Mouse (Mus musculus) midbrain, embryonic 14.5 days (tissue): Measurements from ENCODE around the gene Atp1a1. TPM values are rescaled to one million over a fixed set of nuclear protein-coding genes. Genes with fewer than 3 reads are reported as not detected.

Source experiments
- ATAC-seq: fragments of 200-750 bp; cut with Nextera tagmentation; 2 replicates; pipeline ENCODE4 v1.8.0; 2017; ENCODE audit warnings: moderate number of reproducible peaks, moderate library complexity; ENCODE audit not compliant: low FRiP score, low TSS enrichment
- DNase-seq: peaks from one replicate; pipeline ENCODE4 v3.0.0-alpha.2; 2015
- H3K27ac ChIP-seq: fragments of 300-500 bp; sonication (generic); replicated peaks from 2 replicates; pipeline ENCODE4 v1.5.1; 2014; ENCODE audit warnings: mild to moderate bottlenecking, low read depth, low read length, moderate library complexity
- H3K27me3 ChIP-seq: fragments of 300-500 bp; sonication (generic); 2 replicates; pipeline ENCODE4 v1.6.1; 2014; ENCODE audit warnings: low read length, control low read depth, mixed read lengths; ENCODE audit not compliant: control insufficient read depth, insufficient read depth
- H3K36me3 ChIP-seq: fragments of 300-500 bp; sonication (generic); 2 replicates; pipeline ENCODE4 v1.6.1; 2014; ENCODE audit warnings: low read length, control low read depth; ENCODE audit not compliant: control insufficient read depth, insufficient read depth
- H3K4me1 ChIP-seq: fragments of 300-500 bp; sonication (generic); 2 replicates; pipeline ENCODE4 v1.6.1; 2014; ENCODE audit warnings: mild to moderate bottlenecking, antibody characterized with exemption, low read length, control low read depth; ENCODE audit not compliant: control insufficient read depth, insufficient read depth
- H3K4me2 ChIP-seq: fragments of 300-500 bp; sonication (generic); 2 replicates; pipeline ENCODE4 v1.6.1; 2014; ENCODE audit warnings: mild to moderate bottlenecking, low read length, moderate library complexity
- H3K4me3 ChIP-seq: fragments of 300-500 bp; sonication (generic); replicated peaks from 2 replicates; pipeline ENCODE4 v1.5.1; 2014; ENCODE audit warnings: low read depth, low read length
- H3K9ac ChIP-seq: fragments of 300-500 bp; sonication (generic); replicated peaks from 2 replicates; pipeline ENCODE4 v1.6.1; 2014; ENCODE audit warnings: mild to moderate bottlenecking, low read length, moderate library complexity
- H3K9me3 ChIP-seq: fragments of 300-500 bp; sonication (generic); 2 replicates; pipeline ENCODE4 v1.6.1; 2016; ENCODE audit warnings: low read length, control low read depth, mixed read lengths; ENCODE audit not compliant: control insufficient read depth
- WGBS: fragments of 180-500 bp; shearing (Covaris S2); extraction: QIAGEN DNeasy Blood & Tissue Kit; methylation state at CpG from one replicate; pipeline ENCODE4 v1.1.7; 2014; 5-methylcytosine and 5-hydroxymethylcytosine counted together
- polyA plus RNA-seq: library from polyadenylated mRNA; unstranded; fragments of >200 nt; fragmentation: Nextera tagmentation; extraction: Ambion mirVana; gene quantifications from 2 replicates; pipeline ENCODE4 v1.2.1, GENCODE M21; 2014

Atp1a1 gene
- polyA plus RNA-seq, 1 experiment from 2014 or later = 80.9 TPM

GRCm38 (mm10) chr3:101599191-101599919, 5.1 kb downstream of the Atp1a1 start:
- Histone ChIP-seq H3K9me3 (no peaks in the 10 kb centered on the region), H3K4me1 (peaks cover 66% of the 10 kb centered on the region), H3K27me3 (no peaks in the 10 kb centered on the region), H3K4me3 (no peak overlapping the region), H3K27ac (0 out of 2 replicates have a peak overlapping the region, but pooled peaks have one; percentile 13), H3K9ac (no peak overlapping the region), H3K36me3 (peaks cover 6% of the 10 kb centered on the region; the same call in 1 of the 2 replicates), H3K4me2 (peak overlapping the region; percentile 62; the same call in 1 of the 2 replicates)
- DNase-seq = no peak
- 67% methylated on average over 8 of the region's 8 CpGs for WGBS
- no peak for ATAC-seq

- Histone ChIP-seq H3K36me3 (peaks cover 16% of the 10 kb centered on the region), H3K4me1 (peaks cover 65% of the 10 kb centered on the region), H3K4me3 (no peak overlapping the region), H3K9me3 (no peaks in the 10 kb centered on the region), H3K9ac (no peak overlapping the region), H3K27me3 (no peaks in the 10 kb centered on the region), H3K4me2 (no peak overlapping the region), H3K27ac (no peak overlapping the region)
- DNase-seq = no peak
- WGBS = 82% methylated on average over 4 of the region's 4 CpGs
- no peak for ATAC-seq
Measured at GRCm38 (mm10) chr3:101598231-101598905, 6.1 kb downstream of the Atp1a1 start.

DNA sequence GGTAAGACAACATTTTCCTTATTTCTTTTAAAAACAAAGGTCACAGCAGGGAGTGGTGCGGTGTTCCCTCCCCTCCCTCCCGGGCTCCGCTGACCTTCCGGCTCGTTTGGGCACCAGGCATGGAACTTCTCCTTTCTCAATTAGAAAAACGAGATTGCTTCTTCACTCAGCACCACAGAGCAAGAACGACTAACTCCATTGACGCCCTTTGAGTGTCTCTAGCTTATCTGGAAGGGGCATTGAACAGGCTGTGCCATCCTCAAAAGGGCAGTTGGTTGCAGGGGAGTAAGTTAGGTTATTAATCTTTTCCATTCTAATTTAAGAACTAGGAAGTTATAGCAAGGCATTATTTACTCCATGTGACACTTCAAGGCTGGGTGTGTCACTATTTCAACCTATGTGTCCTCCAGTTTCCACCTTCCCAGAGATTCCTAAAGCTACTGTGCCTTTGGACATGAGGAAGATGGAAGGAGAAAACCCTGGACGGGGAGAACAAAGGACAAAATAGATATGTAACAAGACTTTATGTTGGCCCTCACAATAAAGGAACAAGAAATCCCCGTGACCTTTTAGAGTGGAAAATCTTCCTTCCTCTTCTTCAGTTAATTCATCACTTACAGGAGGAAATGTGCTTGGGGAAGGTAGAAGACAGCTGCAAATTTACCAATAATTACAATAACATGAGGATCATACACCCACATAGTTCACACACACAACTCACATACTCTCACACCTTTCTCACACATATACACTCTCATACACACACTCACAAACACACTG, 7.0 kb downstream of the Atp1a1 start:
- ATAC-seq (no peak), DNase-seq (no peak)
- Histone ChIP-seq H3K9me3 (no peaks in the 10 kb centered on the region), H3K4me2 (no peak overlapping the region), H3K4me3 (no peak overlapping the region), H3K27me3 (no peaks in the 10 kb centered on the region), H3K27ac (no peak overlapping the region), H3K36me3 (peaks cover 20% of the 10 kb centered on the region), H3K9ac (no peak overlapping the region), H3K4me1 (peaks cover 59% of the 10 kb centered on the region)
- WGBS = 46% methylated on average over 10 of the region's 10 CpGs

- no peak overlapping the region for H3K4me2 ChIP-seq
Measured at GRCm38 (mm10) chr3:101596686-101597085, 7.8 kb downstream of the Atp1a1 start.

DNA sequence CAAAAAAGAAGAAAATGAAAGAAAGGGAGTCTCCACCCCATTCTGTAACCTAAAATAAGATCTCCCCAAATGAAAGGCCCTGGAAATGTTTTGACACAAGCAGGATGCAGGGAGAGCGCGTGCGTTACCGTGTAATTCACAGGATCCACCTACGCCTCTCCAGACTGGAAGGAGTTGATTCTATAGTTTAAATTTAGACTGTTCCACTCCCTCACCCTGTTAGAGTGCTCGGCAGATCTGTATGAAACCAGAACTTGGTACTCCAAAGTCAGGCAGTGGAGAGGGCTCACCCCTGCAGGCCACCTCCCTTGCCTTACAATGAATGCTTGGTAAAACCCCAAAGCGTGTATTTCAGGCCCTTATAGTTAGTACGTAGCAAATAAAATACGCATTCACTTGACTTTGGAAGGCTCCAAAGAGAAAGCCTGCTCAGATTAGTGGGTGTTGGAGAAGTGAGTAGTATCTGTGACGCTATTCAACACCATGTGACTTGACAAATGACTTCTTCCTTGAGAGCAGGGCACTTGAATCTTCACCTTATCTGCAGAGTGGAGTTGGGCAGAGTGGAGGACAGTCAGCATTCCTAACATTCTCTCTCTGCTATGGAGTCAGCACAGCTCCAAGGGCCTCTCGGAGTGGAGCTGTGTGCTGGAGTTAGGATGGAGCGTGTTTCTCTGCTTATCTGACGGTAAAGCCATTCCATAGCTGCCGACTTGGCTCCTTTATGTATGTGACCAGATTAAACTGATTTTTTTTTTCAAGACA, 8.4 kb downstream of the Atp1a1 start:
- H3K4me2 ChIP-seq = no peak overlapping the region

More at GRCm38 (mm10) chr3:101596686-101597085, 7.8 kb downstream of the Atp1a1 start:
- DNase-seq = peak; percentile 59
- Histone ChIP-seq H3K9me3 (no peaks in the 10 kb centered on the region), H3K36me3 (peaks cover 27% of the 10 kb centered on the region), H3K9ac (no peak overlapping the region), H3K4me1 (peaks cover 51% of the 10 kb centered on the region), H3K27ac (no peak overlapping the region), H3K4me3 (no peak overlapping the region), H3K27me3 (no peaks in the 10 kb centered on the region)
- WGBS = 54% methylated on average over 8 of the region's 8 CpGs
- ATAC-seq = no peak

DNA sequence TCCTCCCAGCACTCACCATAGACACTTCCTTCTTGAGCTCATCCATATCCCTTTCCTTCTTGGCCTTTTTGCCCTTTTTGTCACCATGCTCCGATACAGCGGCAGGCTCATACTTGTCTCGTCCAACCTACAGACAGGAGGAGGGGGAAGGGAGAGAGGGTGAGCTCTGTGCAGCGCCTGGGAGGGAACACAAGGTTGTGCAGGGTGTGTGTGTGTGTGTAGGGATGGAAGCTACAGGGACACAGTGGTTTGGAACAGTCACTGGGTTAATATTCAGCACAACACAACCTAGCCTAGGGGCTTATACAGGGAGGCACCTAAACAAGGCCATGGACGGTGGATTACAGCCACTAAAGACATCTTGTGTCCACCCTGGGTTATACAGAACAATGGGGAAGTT, 9.5 kb downstream of the Atp1a1 start:
- H3K9ac ChIP-seq = no peak overlapping the region
- no peak overlapping the region for H3K4me2 ChIP-seq
- DNase-seq (no peak), ATAC-seq (no peak)
- H3K9me3 ChIP-seq = no peaks in the 10 kb centered on the region
- no peak overlapping the region for H3K27ac ChIP-seq
- H3K4me1 ChIP-seq = peaks cover 35% of the 10 kb centered on the region
- no peaks in the 10 kb centered on the region for H3K27me3 ChIP-seq
- 75% methylated on average over 5 of the region's 5 CpGs for WGBS
- peaks cover 44% of the 10 kb centered on the region for H3K36me3 ChIP-seq
- no peak overlapping the region for H3K4me3 ChIP-seq

More for the DNA sequence above, 8.4 kb downstream of the Atp1a1 start:
- 82% methylated on average over 14 of the region's 14 CpGs for WGBS
- Histone ChIP-seq H3K9ac (no peak overlapping the region), H3K27ac (no peak overlapping the region), H3K36me3 (peaks cover 33% of the 10 kb centered on the region), H3K9me3 (no peaks in the 10 kb centered on the region), H3K4me1 (peaks cover 45% of the 10 kb centered on the region), H3K27me3 (no peaks in the 10 kb centered on the region), H3K4me3 (no peak overlapping the region)
- ATAC-seq (no peak), DNase-seq (no peak)

DNA sequence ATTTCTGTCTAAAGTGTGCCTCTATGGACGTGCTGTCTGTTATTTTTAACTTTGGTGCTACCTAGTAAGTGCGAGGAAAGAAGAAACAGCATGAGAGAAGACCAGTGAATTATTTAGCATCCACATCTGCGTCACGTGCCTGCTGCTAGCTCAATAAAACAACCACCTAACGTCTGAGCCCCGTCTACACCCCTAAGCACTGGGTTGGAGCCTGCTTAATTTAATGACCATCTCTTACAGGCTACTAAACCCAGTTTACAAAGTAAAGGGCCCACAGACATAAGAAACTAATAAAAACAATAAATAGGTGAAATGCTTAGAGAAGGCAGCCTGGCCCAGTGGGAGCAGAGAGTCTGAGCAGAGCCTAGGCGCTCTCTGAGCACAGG, 11.2 kb downstream of the Atp1a1 start:
- Histone ChIP-seq H3K4me2 (no peak overlapping the region), H3K4me1 (peaks cover 20% of the 10 kb centered on the region; the same call in 1 of the 2 replicates), H3K27ac (peak overlapping the region; percentile 33; the same call in 1 of the 2 replicates), H3K9ac (no peak overlapping the region), H3K4me3 (no peak overlapping the region), H3K36me3 (peaks cover 61% of the 10 kb centered on the region), H3K9me3 (no peaks in the 10 kb centered on the region), H3K27me3 (no peaks in the 10 kb centered on the region)
- 32% methylated on average over 7 of the region's 7 CpGs for WGBS
- ATAC-seq (no peak), DNase-seq (no peak)
